Mouse (Mus musculus) lung, embryonic 16.5 days (tissue): Measurements from ENCODE around the gene Hoxa4. TPM values are rescaled to one million over a fixed set of nuclear protein-coding genes. Genes with fewer than 3 reads are reported as not detected.

Experiments
- ATAC-seq: fragments of 200-750 bp; cut with Nextera tagmentation; 2 replicates; pipeline ENCODE4 v1.8.0; 2017; ENCODE audit warnings: low read depth, mild to moderate bottlenecking, moderate library complexity
- H3K27ac ChIP-seq: fragments of 300-500 bp; sonication (generic); 2 replicates; pipeline ENCODE4 v1.5.1; 2014; ENCODE audit warnings: mild to moderate bottlenecking, control low read depth, low read length
- H3K27me3 ChIP-seq: fragments of 300-500 bp; sonication (generic); 2 replicates; pipeline ENCODE4 v1.6.1; 2014; ENCODE audit warnings: low read depth, low read length, mixed read lengths; ENCODE audit not compliant: control insufficient read depth, insufficient read depth
- H3K36me3 ChIP-seq: fragments of 300-500 bp; sonication (generic); 2 replicates; pipeline ENCODE4 v1.6.1; 2014; ENCODE audit warnings: low read length; ENCODE audit not compliant: control insufficient read depth, insufficient read depth
- H3K4me1 ChIP-seq: fragments of 300-500 bp; sonication (generic); replicated peaks from 2 replicates; pipeline ENCODE4 v1.6.1; 2014; ENCODE audit warnings: low read length, mixed read lengths; ENCODE audit not compliant: control insufficient read depth, insufficient read depth
- H3K4me2 ChIP-seq: fragments of 300-500 bp; sonication (generic); 2 replicates; pipeline ENCODE4 v1.6.1; 2014; ENCODE audit warnings: low read depth, low read length, control low read depth
- H3K4me3 ChIP-seq: fragments of 300-500 bp; sonication (generic); 2 replicates; pipeline ENCODE4 v1.5.1; 2014; ENCODE audit warnings: mild to moderate bottlenecking, low read length, control low read depth
- H3K9ac ChIP-seq: fragments of 300-500 bp; sonication (generic); 2 replicates; pipeline ENCODE4 v1.6.1; 2014; ENCODE audit warnings: low read length, control low read depth
- H3K9me3 ChIP-seq: fragments of 300-500 bp; sonication (generic); 2 replicates; pipeline ENCODE4 v1.6.1; 2016; ENCODE audit warnings: low read length; ENCODE audit not compliant: control insufficient read depth
- WGBS: fragments of 180-500 bp; shearing (Covaris S2); extraction: QIAGEN DNeasy Blood & Tissue Kit; methylation state at CpG from one replicate; pipeline ENCODE4 v1.1.7; 2014; 5-methylcytosine and 5-hydroxymethylcytosine counted together
- polyA plus RNA-seq: library from polyadenylated mRNA; unstranded; fragments of >200 nt; fragmentation: Nextera tagmentation; extraction: Ambion mirVana; gene quantifications from 2 replicates; pipeline ENCODE4 v1.2.1, GENCODE M21; 2015

Gene Hoxa4
- polyA plus RNA-seq, 1 experiment from 2014 or later, result 2.4 TPM

- peak overlapping the region; percentile 75 for H3K9ac ChIP-seq
- H3K9me3 ChIP-seq, result no peaks in the 10 kb centered on the region
- peak overlapping the region; percentile 97 for H3K27ac ChIP-seq
- peak overlapping the region; percentile 57 for H3K4me2 ChIP-seq
- H3K4me3 ChIP-seq, result peak overlapping the region; percentile 65
- peaks cover 35% of the 10 kb centered on the region for H3K27me3 ChIP-seq
- H3K36me3 ChIP-seq, result no peaks in the 10 kb centered on the region
- H3K4me1 ChIP-seq, result peaks cover 13% of the 10 kb centered on the region; the same call in 1 of the 2 replicates
- ATAC-seq, result no peak
- WGBS, result 4% methylated on average over 9 of the region's 9 CpGs
Observed at GRCm38 (mm10) chr6:52177806-52178205, 13.7 kb downstream of the Hoxa4 start.

DNA sequence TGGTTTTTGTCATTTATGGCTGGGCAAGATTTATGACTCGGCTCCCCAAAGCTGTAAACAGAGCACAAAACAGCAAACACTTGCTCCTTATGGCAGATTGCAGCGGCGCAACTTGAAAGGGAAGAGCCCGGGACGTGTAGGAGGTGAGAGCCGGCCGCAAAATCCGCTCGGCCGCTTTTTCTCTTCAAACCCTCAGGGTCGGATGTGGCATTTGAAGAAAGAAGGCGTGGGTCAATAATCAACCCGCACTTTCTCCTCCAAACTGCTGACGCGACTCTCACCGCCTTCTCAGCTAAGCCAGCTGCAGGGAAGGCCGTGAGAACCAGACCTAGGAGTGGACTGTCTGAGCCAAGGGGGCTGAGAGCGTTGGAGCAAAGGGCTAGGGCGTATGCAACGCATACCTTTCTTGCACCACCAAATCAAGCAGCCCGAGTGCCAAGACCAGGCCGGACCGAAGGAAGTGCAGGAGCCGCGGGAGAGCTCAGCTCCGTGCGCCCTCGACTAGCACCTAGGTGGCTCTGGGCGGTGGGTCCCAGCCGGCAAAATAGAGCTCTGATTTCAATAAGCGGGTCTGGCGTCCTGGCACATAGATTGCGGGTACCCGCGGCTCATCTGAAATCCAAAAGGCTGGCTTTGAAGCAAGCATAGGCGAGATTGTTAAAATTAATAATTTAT is 14.4 kb downstream of the Hoxa4 start, which contains the start of gene 5730596B20Rik:
Gene 5730596B20Rik, plus strand, starts transcription at position 438 of the 675 bp plus-strand sequence.
- Histone ChIP-seq H3K9ac (peak within 1 kb of the TSS; percentile 75), H3K9me3 (no peaks in the 10 kb centered on the region), H3K27ac (peak within 1 kb of the TSS; percentile 97), H3K4me2 (peak within 1 kb of the TSS; percentile 57), H3K27me3 (peaks cover 36% of the 10 kb centered on the region), H3K4me3 (peak within 1 kb of the TSS; percentile 65), H3K36me3 (no peaks in the 10 kb centered on the region), H3K4me1 (peaks cover 17% of the 10 kb centered on the region)
- no peak for ATAC-seq
- 1% methylated on average over 36 of the region's 36 CpGs for WGBS

- Histone ChIP-seq H3K4me1 (peaks cover 20% of the 10 kb centered on the region), H3K4me3 (peak overlapping the region; percentile 65), H3K36me3 (no peaks in the 10 kb centered on the region)
Observed at GRCm38 (mm10) chr6:52176391-52176790, 15.2 kb downstream of the Hoxa4 start.

DNA sequence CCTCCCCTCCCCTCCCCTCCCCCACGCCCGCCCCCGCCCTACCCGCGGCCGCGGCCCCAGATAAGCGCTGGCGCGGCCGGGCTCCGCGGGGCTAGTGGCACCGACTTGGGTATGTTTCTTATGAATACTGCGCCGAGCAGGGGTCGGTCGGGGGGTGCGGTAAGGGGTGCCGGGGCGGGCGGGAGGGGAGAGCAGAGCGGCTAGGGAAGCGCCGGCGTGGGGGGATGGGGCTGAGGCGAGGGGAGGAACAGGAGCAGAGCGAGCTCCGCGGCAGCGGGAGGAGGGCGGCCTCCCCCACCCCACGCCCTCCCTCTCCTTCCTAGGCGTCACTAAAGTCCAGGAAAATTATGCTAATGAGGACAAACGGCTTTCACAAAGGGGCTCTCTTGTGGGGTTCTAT is 15.7 kb downstream of the Hoxa4 start:
- Histone ChIP-seq H3K4me3 (peak overlapping the region; percentile 65), H3K4me2 (peak overlapping the region; percentile 57), H3K9me3 (no peaks in the 10 kb centered on the region), H3K9ac (peak overlapping the region; percentile 75), H3K36me3 (no peaks in the 10 kb centered on the region), H3K27ac (peak overlapping the region; percentile 97), H3K4me1 (peaks cover 18% of the 10 kb centered on the region), H3K27me3 (peaks cover 38% of the 10 kb centered on the region)
- 0% methylated on average over 22 of the region's 35 CpGs for WGBS
- peak; percentile 58 for ATAC-seq

More at GRCm38 (mm10) chr6:52176391-52176790, 15.2 kb downstream of the Hoxa4 start:
- ATAC-seq, result no peak
- WGBS, result under 1% methylated on average over 6 of the region's 6 CpGs
- no peaks in the 10 kb centered on the region for H3K9me3 ChIP-seq
- H3K27me3 ChIP-seq, result peaks cover 39% of the 10 kb centered on the region
- H3K4me2 ChIP-seq, result peak overlapping the region; percentile 57
- peak overlapping the region; percentile 97 for H3K27ac ChIP-seq
- H3K9ac ChIP-seq, result peak overlapping the region; percentile 75

DNA sequence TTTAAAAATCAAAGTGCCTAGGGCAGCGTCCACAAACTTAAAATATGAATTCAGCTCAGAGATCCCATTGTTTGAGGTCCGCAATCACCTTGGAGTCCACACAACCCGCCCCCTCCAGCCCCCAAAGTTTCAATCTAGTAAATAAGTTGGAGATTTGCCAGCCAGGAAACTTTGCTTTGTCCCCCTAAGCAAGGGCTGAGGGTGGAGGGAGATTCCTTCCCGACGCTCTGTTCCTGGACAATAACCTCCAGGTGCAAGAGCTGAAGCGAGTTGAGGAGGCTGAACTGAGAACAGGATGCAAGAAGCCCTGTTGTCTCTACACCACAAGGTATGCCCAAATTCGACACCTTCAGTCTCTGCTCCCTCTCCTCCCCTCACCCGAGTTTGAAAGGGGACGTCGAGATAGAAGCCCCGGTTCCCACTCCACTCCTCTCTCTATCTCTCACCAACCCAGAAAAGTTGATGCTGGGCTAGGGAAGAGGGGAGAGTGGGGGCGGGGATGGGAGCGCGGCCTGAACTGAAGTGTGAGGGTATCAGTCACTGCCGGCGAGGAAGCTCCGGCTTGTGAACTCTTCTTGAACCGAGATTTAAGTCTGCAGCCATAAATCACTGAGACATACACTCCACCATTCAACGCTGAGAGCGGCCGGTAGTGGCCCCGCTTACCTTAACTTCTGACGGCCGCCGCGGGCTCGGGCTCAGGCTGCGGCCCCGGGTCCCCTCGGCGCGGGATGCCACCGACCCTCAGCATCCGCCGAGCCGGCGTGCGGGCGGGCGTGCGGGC is 16.4 kb downstream of the Hoxa4 start:
- 1% methylated on average over 41 of the region's 41 CpGs for WGBS
- Histone ChIP-seq H3K4me3 (peak overlapping the region; percentile 65), H3K36me3 (no peaks in the 10 kb centered on the region), H3K27me3 (peaks cover 38% of the 10 kb centered on the region), H3K9me3 (no peaks in the 10 kb centered on the region), H3K9ac (peak overlapping the region; percentile 75), H3K27ac (peak overlapping the region; percentile 97), H3K4me1 (peaks cover 18% of the 10 kb centered on the region), H3K4me2 (peak overlapping the region; percentile 57)
- ATAC-seq, result peak; percentile 39

DNA sequence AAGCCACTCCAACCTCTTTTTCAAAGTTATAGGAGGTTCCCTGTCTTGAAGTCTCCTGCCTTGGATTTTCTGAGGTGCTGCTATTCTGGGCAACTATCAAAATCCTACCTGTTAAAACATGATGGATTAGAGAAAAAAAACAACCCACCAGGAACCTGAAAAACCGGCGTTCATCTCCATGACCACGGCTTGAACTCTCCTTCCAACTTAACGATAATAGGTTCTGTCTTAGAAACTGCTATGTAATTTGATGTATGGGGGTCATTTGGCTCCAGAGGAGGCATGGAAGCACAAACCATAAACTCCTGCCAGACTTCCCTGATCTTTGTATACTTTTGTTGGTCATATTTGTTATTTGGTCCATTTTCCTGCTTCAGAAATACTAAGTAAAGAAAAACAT is 17.9 kb downstream of the Hoxa4 start:
- no peak for ATAC-seq
- peaks cover 39% of the 10 kb centered on the region for H3K27me3 ChIP-seq
- H3K27ac ChIP-seq, result peak overlapping the region; percentile 90
- peaks cover 22% of the 10 kb centered on the region for H3K4me1 ChIP-seq
- no peaks in the 10 kb centered on the region for H3K36me3 ChIP-seq
- peak overlapping the region; percentile 69 for H3K9ac ChIP-seq
- H3K4me3 ChIP-seq, result peak overlapping the region; percentile 48
- peak overlapping the region; percentile 66 for H3K4me2 ChIP-seq
- H3K9me3 ChIP-seq, result no peaks in the 10 kb centered on the region
- WGBS, result 6% methylated on average over 4 of the region's 4 CpGs

DNA sequence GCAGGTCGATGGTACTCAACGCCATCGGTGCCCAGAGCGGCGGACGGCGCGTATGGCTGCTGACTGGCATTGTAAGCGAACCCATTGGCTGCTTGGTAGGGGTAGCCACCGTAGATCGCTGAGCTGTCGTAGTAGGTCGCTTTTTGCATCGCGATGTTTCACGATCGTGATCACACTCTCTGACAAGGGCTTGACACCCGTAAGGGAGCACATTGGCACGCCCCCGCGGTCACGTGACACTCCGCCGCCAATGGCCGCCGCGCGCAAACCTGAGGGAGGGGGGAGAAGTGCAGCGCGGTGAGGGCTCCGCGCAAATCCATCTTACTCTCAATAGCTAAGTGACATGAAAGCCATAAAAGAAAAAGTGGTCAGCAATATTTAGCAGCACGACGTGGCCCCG is 19.1 kb downstream of the Hoxa4 start:
- Histone ChIP-seq H3K36me3 (no peaks in the 10 kb centered on the region), H3K4me3 (peak overlapping the region; percentile 48), H3K9ac (peak overlapping the region; percentile 69), H3K27ac (peak overlapping the region; percentile 90), H3K9me3 (no peaks in the 10 kb centered on the region), H3K4me2 (peak overlapping the region; percentile 66), H3K27me3 (peaks cover 39% of the 10 kb centered on the region), H3K4me1 (peaks cover 22% of the 10 kb centered on the region)
- peak; percentile 79 for ATAC-seq
- under 1% methylated on average over 35 of the region's 35 CpGs for WGBS

GRCm38 (mm10) chr6:52171938-52172337 is 19.6 kb downstream of the Hoxa4 start:
- Histone ChIP-seq H3K27me3 (peaks cover 39% of the 10 kb centered on the region), H3K9me3 (no peaks in the 10 kb centered on the region), H3K4me3 (peak overlapping the region; percentile 48), H3K27ac (peak overlapping the region; percentile 90), H3K36me3 (no peaks in the 10 kb centered on the region), H3K4me2 (peak overlapping the region; percentile 66), H3K4me1 (peaks cover 22% of the 10 kb centered on the region), H3K9ac (peak overlapping the region; percentile 65)
- no peak for ATAC-seq
- 15% methylated on average over 6 of the region's 7 CpGs for WGBS

DNA sequence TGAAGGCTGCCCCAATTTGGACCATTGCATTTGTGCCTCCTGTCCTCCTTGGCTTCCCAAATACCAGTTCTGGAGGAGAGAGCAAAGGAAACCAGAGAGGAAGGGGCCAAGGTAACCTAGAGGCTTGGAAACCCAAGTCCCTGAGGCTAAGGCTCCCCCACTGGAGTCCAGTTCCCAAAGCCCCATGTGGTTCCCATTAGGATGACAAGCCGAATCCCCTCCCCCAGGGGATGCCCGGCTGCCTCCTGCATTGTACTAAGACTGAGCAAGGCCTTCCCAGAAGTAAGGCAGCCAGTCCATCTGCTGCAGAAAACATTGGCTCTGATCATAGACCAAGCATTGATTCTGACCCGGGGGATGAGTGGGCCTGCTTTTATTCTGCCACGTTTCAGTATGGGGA is 20.2 kb downstream of the Hoxa4 start:
- H3K27me3 ChIP-seq, result peaks cover 43% of the 10 kb centered on the region
- ATAC-seq, result no peak
- H3K4me1 ChIP-seq, result peaks cover 25% of the 10 kb centered on the region

More for the DNA sequence above, 20.2 kb downstream of the Hoxa4 start:
- peak overlapping the region; percentile 65 for H3K9ac ChIP-seq
- 7% methylated on average over 4 of the region's 4 CpGs for WGBS
- H3K36me3 ChIP-seq, result no peaks in the 10 kb centered on the region
- H3K27ac ChIP-seq, result peak overlapping the region; percentile 90
- H3K9me3 ChIP-seq, result no peaks in the 10 kb centered on the region
- H3K4me3 ChIP-seq, result no peak overlapping the region
- H3K4me2 ChIP-seq, result peak overlapping the region; percentile 66; the same call in 1 of the 2 replicates
